Mouse (Mus musculus) heart, postnatal 10 days (tissue): Measurements from ENCODE around the gene Ubap1. TPM values are rescaled to one million over a fixed set of nuclear protein-coding genes. Genes with fewer than 3 reads are reported as not detected.

Source experiments
- DNase-seq, 2 experiments: peaks; one replicate each; pipeline ENCODE4 v3.0.0; 2021
- intact Hi-C: fragments of 180-260 bp; cut with DNase I; formaldehyde crosslinking; loops from one replicate; pipeline ENCODE4 v1.15.1; 2025
- total RNA-seq, 2 experiments: library from RNA; stranded (reverse); gene quantifications; 2 replicates each; pipeline ENCODE4 v1.2.3; 2021

The Ubap1 gene
- 10 to 100 TPM; 38.9 to 43.5 TPM for total RNA-seq

DNA sequence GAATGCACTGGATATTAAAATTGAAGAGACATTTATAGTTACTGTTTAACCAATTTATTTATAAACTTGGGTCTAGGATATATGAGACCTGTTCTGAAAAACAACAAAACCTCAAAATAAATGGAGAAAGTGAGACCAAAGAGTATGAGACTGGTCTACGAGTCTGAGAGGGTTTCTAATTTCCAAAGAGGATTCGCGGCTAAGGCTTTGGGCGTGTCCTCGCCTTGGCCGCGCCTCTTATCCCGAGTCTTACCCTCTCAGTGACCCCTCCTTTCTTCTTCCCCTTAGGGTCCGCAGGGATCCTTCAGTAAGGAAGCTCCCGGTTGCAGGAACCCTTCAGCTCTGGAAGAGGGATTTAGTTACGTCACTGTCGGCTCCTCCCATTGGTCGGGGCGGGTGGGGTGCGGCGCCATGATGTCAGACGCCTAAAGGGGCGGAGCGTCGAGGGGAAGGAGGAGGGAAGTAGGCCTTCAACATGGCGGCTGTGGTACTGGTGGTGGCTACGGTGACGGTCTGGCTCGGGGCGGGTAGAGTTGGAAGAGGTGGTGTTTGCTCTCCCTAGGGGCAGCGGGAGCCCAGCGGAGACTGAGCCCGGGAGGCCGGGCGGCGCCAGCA lies at the start of gene Ubap1:
TSS of gene Ubap1 (plus strand) at position 413 of the 615 bp plus-strand sequence.
- peak; percentile 95 to 97 for DNase-seq
- intact Hi-C loops, result loop anchor here (1.0 kb wide), 1 partner anchor 35 kb away; no protein-coding TSS in a partner anchor

GRCm38 (mm10) chr4:41303671-41304070 lies 45.1 kb upstream of the Ubap1 start:
- intact Hi-C loops, result no loop called here
- DNase-seq, result no peak

DNA sequence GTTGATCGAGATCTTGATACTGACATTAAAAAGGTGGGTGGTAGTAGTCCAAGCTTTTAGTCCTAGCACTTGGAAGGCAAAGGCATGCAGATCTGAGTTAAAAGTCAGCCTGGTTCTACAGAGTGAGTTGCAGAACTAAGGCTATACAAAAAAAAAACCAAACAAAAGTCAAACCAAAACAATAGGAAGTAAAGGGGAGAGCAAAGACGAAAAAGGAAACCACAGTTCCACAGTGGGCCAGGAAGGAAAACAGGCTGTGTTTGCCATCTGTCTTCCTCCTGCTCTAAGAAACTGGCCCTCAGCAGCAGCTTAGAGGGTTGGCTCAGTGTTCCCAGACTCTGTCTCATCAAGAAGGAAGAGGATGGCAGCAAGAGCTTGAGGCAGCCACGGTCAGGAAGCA lies 44.5 kb upstream of the Ubap1 start:
- intact Hi-C loops, result no loop called here
- DNase-seq, result no peak

GRCm38 (mm10) chr4:41307406-41307805 lies 41.4 kb upstream of the Ubap1 start:
- DNase-seq, result no peak
- intact Hi-C loops, result no loop called here

DNA sequence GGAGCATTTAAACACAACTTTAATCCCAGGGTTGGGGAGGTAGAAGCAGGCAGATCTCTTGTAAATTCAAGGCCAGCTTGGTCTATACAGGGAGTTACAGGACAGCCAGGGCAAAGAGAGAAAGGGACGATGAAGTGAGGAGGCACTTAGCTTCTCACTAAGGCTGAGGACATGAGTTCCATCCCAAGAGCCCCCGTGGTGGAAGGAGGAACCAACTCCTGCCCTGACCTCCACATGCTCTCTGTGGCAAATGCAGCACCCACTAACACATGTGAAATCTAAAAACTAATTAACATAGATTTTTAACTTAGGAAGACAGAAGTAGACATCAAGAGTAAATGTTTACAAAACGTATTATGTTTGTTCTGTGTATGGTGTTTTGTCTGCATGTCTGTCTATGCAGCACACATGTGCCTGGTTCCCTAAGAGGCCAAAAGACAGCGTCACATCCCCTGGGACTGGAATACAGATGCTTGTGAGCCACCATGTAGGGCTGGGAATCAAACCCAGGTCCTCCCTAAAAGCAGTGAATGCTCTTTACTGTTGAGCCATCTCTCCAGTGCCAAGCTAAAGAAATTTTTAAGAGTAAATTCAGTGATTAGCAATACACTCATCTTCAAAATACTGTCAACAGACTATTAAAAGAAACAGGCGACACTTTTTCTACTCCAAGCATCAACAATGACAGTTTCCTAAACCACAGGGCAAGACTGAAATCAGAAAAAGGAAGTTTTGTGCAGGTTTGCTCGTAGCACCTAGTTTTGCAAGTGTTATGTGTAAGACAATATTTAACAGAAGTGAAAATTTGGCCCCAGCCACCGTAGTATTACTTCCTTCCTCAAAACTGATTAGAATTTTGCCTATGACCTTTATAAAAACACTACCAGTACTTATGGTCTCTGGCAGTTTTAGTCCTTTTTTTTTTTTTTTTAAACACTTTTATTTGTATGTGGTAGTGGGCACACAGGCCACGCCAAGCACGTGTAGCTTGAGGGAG lies 37.9 kb upstream of the Ubap1 start:
- no peak for DNase-seq
- intact Hi-C loops, result no loop called here

DNA sequence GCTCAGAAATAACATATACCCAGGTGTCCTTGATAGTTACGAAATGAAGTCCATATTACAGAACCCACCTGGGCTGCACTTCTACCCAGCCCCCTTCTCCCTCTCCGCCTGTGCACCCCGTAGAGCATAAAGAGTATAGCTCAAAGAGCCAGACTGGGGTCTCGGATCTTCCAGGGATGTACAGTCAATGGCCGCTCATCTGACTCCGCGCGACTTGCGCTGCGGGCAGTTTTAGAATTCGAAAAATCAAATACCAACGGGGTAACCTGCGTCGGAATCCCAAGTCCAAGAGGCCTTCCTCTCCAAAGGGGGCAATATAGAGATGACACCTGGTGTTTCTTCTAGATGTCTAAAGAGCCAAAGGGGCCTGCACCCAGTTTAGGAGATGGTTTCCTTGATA lies 35.1 kb upstream of the Ubap1 start:
- intact Hi-C loops, result loop anchor here (1.0 kb wide), 1 partner anchor 36 kb away; no protein-coding TSS in a partner anchor
- DNase-seq, result no peak

DNA sequence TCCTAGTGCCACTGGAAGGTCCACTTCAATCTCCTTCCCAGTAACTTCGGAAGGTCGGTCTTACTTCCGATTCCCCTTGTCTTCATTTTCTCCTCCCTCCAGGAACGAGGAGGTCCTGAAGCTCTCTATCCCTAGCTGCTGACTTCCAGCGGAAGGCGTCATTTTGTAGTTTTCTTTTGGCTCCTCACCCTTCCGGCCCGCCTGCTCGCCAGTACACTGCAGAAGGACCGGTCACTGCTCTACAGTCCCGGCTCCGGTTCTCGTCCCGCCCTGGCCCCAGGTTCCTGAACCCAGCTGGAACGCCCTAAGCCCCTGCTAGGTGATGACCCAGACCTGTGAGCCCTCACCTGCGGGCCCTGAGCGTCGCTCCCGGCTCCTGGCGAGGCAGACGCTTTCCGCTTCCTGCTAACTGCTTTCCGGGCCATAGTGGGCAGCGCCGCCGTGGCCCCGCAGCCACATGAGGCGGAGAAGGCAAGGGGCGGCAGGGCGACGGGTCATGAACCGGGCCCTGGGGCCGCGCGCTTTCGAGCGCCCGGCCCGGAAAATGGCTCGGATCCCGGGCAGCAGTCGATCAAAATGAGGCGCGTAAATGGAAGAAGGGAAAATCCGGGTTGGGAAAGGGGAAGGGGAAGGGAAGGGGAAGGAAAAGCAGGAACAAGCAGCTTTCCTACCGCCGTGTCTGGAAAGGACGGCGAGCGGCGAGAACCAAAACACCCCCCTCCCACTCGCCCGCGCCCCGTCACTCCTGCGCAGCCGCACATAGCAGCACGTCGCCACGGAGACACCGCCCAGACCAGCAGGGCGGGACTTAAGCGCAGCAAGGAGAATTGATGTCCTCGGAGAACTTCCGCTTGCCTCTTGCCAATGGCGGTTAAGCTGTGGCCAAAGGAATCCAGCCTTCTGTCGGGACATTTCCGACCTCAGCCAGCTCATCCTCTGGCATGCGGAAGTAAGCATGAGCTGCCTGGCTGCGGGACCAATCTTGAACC lies 34.4 kb upstream of the Ubap1 start, which contains the start of gene Dcaf12:
TSS of gene Dcaf12 (minus strand) at position 749 of the 989 bp plus-strand sequence.
- intact Hi-C loops, result loop anchor here (5.0 kb wide), 1 partner anchor 78 kb away; no protein-coding TSS in a partner anchor
- peak; percentile 97 to 98 for DNase-seq

DNA sequence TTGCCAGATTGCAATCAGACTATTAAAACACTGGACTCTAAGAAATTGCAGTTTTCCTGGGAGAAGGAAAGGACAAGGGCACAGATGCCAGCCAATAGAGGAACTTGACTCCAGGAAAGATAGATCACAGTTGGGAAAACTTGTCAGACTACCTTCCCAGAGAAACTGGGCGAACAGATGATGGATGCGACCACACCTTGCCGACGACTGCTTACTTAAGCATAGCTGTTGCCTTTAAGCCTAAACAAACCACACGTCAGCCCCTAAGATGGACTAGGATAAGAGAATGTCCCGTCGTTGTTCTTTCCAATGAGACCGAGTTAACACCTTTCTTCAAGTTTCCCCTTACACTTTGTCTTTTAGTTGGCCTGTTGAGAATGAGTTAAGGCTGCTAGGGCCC lies 33.6 kb upstream of the Ubap1 start:
- DNase-seq, result no peak
- intact Hi-C loops, result loop anchor here (5.0 kb wide), 1 partner anchor 77 kb away; no protein-coding TSS in a partner anchor

DNA sequence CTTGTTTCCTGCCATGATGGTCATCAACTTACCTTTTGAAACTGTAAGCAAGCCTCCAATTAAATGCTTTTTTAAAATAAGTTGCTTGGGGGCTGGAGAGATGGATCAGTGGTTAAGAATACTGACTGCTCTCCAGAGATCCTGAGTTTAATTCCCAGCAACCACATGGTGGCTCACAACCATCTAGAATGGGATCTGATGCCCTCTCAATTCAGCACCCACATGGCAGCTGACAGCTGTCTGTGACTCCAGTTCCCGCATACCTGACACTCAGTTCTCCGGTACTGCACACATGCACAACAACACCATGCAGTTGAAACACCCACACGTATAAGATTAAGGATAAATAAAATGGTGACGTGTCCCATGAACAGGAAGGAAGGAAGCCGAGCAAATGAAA lies 30.5 kb upstream of the Ubap1 start:
- intact Hi-C loops, result loop anchor here (5.0 kb wide), 1 partner anchor 74 kb away; no protein-coding TSS in a partner anchor
- no peak for DNase-seq

DNA sequence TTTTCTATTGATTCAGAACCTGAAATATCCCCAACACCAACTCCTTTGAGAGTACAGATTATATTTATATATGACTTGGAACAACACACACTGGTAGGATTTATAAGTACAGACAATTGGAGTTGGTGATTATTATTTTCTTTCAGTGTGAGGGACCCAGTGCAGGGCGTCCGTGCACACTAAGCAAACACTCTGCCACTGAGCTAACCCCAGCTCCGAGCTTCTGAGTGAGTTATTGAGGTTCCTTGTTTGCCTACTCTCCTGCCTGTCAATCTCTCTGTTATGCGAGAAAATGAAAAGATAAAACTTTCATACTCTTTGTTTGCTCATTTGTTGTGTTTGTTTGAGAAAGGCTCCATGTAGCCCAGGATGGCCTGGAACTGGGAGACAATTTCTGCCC lies 27.8 kb upstream of the Ubap1 start:
- intact Hi-C loops, result no loop called here

DNA sequence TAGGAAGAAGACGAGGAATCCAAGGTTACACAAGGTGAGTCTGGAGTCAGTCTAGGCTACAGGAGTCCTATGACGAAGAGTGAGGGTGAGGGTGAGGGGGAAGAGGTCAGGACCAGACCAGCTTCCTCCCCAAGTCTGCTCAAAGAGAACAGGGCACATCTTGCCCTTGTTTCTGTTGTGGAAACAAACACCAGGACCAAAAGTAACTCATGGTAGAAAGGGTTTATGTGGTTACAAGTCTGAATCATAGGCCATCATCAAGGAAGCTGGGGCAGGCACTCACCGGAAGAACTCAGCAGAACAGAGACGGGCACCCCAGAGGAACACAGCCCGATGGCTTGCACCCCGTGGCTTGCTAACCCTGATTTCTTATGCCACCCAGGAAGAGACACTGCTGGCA lies 21.9 kb upstream of the Ubap1 start:
- DNase-seq, result no peak

More for the DNA sequence above, 27.8 kb upstream of the Ubap1 start:
- no peak for DNase-seq

DNA sequence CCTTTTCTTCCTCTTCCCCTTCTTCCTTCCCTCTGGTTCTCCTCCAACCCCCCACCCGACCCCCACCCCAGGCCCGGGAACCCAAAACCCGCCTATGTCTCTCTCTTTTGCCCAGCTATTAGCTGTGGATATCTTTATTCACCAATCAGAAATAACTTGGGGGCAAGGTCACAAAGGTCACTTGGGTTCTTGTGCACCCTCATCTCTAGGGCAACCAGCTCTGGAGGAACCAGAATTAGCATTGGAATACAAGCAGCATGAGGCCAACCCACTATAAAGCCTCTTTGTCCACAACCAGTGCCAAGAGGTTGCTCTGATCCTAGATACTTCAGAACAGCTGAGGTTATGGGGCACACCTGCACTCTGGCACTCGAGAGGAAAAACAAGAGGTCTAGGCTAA lies 19.3 kb upstream of the Ubap1 start:
- intact Hi-C loops, result no loop called here
- no peak for DNase-seq

More for the DNA sequence above, 21.9 kb upstream of the Ubap1 start:
- intact Hi-C loops, result no loop called here

GRCm38 (mm10) chr4:41331085-41331484 lies 17.7 kb upstream of the Ubap1 start:
- DNase-seq, result no peak
- intact Hi-C loops, result no loop called here

GRCm38 (mm10) chr4:41331698-41332421 lies 16.9 kb upstream of the Ubap1 start:
- DNase-seq, result no peak
- intact Hi-C loops, result no loop called here

GRCm38 (mm10) chr4:41336546-41336945 lies 12.2 kb upstream of the Ubap1 start:
- DNase-seq, result no peak
- intact Hi-C loops, result no loop called here

GRCm38 (mm10) chr4:41340912-41341550 lies 7.8 kb upstream of the Ubap1 start:
- no peak for DNase-seq

GRCm38 (mm10) chr4:41346011-41346410 lies 2.8 kb upstream of the Ubap1 start:
- peak; percentile 12 to 26 for DNase-seq
- intact Hi-C loops, result no loop called here

More at GRCm38 (mm10) chr4:41340912-41341550, 7.8 kb upstream of the Ubap1 start:
- intact Hi-C loops, result no loop called here

GRCm38 (mm10) chr4:41347839-41348238 lies 957 bp upstream of the Ubap1 start:
- DNase-seq, result peak in 1 of 2 experiments; percentile 15
- intact Hi-C loops, result no loop called here

GRCm38 (mm10) chr4:41349199-41349591 lies 399 bp downstream of the Ubap1 start:
- DNase-seq, result no peak
- intact Hi-C loops, result loop anchor here (1.0 kb wide), 1 partner anchor 36 kb away; no protein-coding TSS in a partner anchor
